Mouse (Mus musculus): ENCODE measurements at regions not wholly inside any gene's neighbourhood (a gene's known extent, or its start where the extent isn't known, plus 50 kb on each side); places are given as distances from the start of the nearest gene placed in this dataset.

- TF ChIP-seq CTCF (IDR thresholded peaks at IDR 0.05; ENCODE audit: extremely low read depth, insufficient read depth, low read length) (no peak), POLR2A (IDR thresholded peaks at IDR 0.05; ENCODE audit: extremely low read depth, insufficient read depth, low read length) (no peak)
Observed at GRCm38 (mm10) chr10:68606848-68607247, 65.2 kb upstream of the Cabcoco1 start.

Measured in cortical plate, adult 2 months (tissue).